Mouse (Mus musculus) liver (tissue): Measurements from ENCODE around the gene Tsga10ip.
"Not testable (repeated sequence)": the region's sequence is repeated elsewhere in the genome, so short reads cannot be mapped to it uniquely, and the experiment has no call there.

Experiments
- DNase-seq: peaks from one replicate; pipeline ENCODE4 v3.0.0-alpha.2; 2020; ENCODE audit warnings: mixed read lengths

Gene Tsga10ip

DNA sequence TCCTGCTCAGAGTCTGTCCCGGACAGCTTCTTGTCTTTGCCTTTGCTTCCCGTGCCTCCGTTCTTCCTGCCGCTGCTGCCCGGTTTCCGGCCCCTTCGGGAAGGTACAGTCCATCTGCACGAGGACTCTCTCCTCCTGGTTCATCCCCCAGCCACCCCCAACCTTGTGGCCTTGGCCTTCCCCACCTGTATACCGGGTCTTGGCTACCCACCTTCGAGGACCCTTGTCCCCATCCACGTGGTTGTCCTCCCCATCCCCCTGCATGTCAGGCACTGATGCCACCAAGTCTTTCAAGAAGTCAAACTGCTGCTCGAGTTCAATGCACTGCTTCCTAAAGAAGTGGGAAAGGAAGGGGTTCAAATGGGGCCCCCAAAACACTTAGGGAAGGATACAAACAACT is 21.2 kb upstream of the Tsga10ip start:
- no peak for DNase-seq

DNA sequence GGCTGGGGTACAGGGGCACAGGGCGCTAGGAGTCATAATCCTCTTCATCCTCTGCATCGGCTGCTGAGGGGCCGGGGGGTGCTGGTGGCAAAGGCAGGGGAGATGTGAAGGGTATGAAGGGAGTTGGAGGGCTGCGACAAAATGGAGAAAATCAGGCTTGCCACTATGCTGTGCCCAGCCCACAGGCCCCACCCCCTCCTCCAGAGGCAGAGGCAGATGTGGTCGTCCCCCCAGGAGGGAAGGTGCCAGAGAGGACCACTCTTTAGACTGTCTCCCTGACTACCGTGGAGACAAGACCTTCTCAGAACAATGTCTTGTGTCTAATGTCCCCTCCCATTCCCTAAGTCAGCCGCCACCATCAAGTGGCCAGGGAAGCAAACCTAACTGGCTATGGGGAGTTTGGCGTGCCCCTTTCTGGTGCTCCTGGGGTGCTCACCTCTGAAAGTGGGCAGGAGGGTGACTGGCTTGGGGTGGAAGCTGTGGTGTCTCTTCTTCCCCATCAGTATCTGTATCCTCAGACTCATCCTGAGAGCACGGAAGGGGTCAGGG is 20.6 kb upstream of the Tsga10ip start:
- no peak for DNase-seq

DNA sequence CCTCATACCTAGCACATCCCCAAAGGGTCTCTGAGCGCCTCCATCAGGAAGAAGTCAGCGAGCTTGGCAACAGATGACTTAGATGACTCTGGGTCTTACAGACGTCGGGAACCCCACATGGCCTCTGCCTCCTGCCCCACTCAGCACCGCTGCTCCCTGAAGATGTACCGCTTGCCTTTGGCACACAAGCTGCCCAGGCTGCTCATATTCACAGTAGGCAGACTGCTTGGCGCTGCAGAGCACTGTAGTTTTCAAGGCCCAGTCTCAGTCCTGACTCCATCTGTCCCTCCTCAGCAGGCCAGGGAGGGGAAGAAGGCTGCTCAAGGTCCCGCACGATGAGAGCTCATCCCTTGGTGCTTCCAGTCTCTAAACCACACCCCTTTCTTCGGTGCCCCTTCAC is 19.9 kb upstream of the Tsga10ip start:
- DNase-seq, result no peak

DNA sequence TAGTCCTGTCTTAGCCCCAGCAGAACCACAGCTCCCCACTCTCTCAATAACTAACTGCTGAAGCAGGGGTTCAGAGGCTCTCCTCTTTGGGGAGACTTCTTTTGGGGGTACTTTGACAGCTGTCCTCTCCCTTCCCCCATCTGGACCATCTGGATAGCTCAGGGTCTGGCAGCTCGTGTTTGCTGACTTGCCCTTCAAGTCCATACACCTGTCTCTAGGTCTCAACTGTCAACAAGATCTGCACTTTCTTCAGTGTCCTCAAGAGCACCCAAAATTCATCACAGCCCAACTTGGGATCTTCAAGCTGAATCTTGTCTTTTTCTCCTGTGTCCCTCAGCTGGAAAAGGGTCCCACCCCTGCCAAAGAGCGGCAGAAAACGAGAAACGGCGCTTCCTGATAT is 19.5 kb upstream of the Tsga10ip start:
- DNase-seq, result no peak

GRCm38 (mm10) chr19:5420579-5420978 is 18.3 kb upstream of the Tsga10ip start:
- DNase-seq, result no peak

GRCm38 (mm10) chr19:5419630-5420029 is 17.3 kb upstream of the Tsga10ip start:
- DNase-seq, result no peak

DNA sequence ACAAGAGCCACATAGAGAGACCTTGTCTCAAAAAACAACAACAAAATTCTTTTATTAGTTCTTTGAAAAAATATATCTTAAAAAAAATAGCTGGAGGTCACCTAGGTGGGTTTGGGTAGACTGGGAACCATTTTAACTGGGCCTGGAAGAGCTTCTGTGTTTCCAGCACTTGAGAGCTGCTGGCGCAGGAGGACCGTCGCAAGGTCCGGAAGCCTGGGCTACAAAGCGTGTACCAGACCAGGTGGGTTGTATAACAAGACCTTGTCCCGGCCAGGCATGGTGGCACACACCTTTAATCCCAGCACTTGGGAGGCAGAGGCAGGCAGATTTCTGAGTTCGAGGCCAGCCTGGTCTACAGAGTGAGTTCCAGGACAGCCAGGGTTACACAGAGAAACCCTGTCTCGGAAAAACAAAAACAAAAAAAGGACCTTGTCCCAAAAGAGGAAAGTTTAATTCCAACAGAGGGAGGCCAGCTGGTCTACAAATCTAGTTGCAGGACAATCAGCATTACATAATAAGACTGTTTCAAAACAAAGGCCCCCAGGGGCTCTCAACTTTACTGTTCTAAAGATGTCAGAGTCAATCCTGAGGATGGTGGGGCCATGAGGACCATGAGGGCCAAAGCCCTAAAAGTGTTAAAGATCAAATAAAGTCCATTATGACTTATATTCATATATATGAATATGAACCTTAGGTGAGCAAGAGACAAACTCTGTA is 16.6 kb upstream of the Tsga10ip start:
- no peak for DNase-seq

DNA sequence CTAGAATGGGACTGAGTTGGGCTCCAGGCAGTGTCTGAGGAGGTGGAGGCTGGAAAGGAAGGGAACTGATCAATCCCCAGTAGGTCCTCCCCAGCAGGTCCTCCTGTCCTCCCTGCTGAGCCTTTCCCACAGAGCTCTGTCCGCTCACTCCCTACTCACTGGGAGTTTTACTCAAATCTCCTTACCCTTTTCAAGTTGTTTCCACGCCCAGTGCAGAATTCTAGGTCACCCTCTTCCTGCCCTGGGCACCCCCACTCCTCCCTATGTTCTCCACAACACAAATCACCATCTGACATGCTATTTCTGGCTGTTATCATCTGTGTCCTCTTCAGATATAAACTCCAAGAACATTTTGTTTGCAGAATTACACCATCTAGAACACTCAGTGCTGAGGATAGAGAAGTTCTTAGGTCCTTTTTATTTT is 12.2 kb upstream of the Tsga10ip start:
- no peak for DNase-seq

GRCm38 (mm10) chr19:5413840-5414239 is 11.5 kb upstream of the Tsga10ip start:
- no peak for DNase-seq

DNA sequence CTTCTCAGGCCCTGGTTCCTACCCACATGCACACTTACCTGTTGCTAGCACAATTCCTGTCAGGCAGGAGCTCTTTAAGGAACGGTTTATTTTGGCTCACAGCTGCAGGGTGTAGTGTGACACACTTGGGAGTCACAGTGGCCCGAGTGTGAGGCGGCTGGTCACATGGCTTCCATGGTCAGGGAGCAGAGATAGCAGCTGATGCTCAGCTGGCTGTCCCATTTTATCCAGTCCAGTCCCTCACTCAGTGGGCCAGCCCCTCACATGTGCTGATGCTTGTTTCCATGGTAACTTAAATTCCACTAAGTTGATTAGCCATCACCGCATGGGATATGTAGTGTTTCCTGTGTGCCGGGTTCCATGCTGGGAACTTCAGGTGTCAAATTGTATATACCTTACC is 9.6 kb upstream of the Tsga10ip start:
- no peak for DNase-seq

GRCm38 (mm10) chr19:5410641-5411040 is 8.3 kb upstream of the Tsga10ip start:
- DNase-seq, result no peak

DNA sequence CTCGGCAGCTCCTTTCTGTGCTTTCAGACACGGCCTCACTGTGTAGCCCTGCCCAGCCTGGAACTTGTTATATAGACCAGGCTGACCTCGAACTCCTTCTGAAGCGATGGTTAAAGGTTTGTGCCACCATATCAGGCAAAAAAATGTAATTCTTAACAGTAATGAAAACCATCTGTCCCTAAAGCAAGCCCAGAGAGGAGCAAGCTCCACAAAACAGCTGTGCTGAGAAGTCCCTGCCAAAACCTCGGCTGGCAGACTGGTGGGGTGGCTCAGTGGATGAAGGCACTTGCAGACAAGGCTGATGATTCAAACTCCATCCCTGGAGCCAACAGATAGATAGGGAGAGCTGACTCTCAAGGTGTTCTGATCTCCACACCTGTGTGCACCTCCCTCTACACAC is 6.7 kb upstream of the Tsga10ip start:
- no peak for DNase-seq

GRCm38 (mm10) chr19:5408057-5409001 is 6.0 kb upstream of the Tsga10ip start:
- DNase-seq, result no peak

GRCm38 (mm10) chr19:5407133-5407532 is 4.8 kb upstream of the Tsga10ip start:
- peak; percentile 88 for DNase-seq

DNA sequence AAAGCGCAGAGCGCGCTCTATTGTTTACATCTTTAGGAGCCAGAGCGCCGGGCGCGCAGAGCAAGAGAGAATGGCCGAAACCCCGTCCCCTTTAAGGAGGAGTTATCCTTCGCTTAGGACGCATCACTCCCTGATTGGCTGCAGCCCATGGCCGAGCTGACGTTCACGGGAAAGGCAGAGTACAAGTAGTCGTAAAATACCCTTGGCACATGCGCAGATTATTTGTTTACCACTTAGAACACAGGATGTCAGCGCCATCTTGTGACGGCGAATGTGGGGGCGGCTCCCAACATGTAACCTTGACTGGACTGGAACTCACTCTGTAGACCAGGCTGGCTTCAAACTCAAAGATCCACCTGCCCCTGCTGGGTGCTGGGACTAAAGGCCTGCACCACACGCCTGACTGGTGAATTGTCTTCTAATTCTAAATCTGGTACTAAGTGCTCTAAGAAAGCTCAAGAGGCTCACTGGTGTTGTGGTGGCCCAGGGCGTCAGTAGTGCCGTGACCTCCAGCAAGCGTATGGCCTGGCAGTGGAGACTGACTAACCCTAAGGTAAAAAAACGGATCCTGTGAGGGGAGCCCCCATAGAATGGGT is 4.3 kb upstream of the Tsga10ip start:
- peak; percentile 66 for DNase-seq

GRCm38 (mm10) chr19:5405924-5406323 is 3.6 kb upstream of the Tsga10ip start:
- DNase-seq, result no peak

- not testable (repeated sequence) for DNase-seq
Observed at GRCm38 (mm10) chr19:5401073-5401472, 1.3 kb downstream of the Tsga10ip start.

GRCm38 (mm10) chr19:5395371-5395770 is 7.0 kb downstream of the Tsga10ip start:
- no peak for DNase-seq

DNA sequence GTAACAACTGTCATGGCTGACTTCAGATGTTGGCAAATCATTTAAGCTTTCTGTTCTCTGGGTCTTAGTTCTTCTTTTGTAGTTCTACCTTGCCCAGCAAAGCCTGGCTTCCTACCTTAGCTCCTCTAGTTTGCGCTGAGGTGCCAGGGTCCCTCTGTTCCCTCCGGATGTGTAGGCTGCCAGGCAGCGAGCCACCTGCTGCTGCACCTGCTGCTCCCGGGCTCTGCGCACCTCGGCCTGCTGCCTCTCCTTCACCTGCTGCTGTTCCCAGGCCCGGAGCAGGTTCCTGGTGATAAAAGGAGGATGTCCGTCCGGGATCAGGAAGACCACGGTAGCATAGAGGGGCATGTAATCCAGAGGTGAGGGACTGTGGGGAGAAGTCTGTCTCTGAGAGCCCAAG is 8.2 kb downstream of the Tsga10ip start:
- DNase-seq, result no peak

DNA sequence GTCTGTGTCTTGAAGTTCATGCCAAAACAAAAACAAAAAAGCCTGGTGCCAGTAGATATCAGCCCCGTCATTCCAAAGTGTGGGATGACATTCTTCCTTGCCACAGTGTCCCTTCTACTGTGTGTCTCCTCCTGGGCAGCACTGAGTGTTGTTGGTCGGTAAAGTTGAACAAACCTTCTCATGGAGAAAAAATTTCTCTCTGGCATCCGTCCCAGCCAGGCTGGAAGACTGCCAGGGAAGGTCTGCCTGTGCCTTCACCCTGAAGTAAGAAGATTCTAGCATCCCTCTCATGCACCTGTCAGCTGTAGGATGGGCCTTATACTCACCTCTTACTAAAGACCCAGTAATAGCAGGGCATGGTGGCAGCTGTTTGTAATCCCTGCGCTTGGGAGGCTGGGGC is 9.4 kb downstream of the Tsga10ip start:
- DNase-seq, result no peak

- no peak for DNase-seq
Observed at GRCm38 (mm10) chr19:5390416-5390815, 11.9 kb downstream of the Tsga10ip start.

DNA sequence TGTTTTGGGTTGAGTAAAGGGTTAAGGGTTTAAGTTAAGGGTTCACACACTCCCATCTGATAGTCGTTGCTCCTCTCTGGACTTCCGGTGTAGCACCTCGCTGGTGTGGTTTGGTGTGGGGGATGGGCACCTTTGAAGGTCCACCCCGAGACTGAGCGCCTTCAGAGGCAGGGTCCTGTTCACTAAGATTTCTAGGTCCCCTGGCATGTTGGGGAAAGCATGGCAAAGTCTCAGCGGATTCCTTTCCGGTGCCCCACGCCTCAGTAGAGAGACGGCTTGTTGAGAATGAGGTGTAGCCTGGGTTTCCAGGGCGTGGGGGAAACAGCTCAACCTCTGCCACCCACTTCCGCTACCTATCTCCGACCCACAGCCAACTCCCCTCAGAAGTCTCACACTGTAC is 12.7 kb downstream of the Tsga10ip start:
- peak; percentile 74 for DNase-seq

DNA sequence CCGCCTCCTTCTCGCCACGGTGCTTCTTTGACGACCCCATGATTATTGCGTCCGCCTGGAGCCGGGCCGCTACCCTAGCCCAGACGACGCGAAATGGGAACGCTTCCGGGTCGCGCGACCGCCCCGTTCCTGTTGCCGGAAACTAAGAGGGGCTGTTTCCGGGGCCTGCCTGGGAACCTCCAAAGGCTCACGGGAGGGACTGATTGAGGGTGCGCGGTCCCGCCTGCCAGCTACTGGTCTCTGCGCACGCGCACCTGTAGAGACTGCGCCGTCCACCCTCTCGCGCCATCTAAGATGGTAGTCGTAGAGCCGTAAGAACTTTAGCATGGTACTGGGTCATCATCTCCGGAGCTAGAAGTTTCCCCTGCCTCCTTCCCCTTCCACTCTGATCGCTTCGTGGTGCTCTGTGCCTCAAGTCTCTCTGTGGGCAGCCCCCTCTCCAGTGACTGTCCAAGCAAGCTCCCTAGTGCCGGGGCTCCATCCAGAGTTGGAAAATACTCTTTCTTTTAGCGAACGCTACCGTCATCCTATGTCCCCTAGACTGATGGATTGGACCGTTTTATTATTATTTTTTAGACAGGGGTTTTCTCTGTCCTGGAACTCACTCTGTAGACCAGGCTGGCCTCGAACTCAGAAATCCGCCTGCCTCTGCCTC is 13.6 kb downstream of the Tsga10ip start, which contains the start of gene Sart1:
Sart1 (minus strand) TSS at position 116 of the 655 bp plus-strand sequence.
- DNase-seq, result peak; percentile 96
